Mouse (Mus musculus) CD4-positive, CD25-positive, alpha-beta regulatory T cell, adult 4 months (primary cell): ENCODE results near the gene Kalrn. TPM values are rescaled to one million over a fixed set of nuclear protein-coding genes. Genes with fewer than 3 reads are reported as not detected.

ENCODE experiments used
- ATAC-seq: one replicate; pipeline ENCODE4 v1.8.0; 2017
- polyA plus RNA-seq, 2 experiments: library from polyadenylated mRNA; unstranded; fragments of 100-300 nt; shearing (Covaris generic); gene quantifications; one replicate each; pipeline ENCODE4 v1.2.1; 2017

Gene Kalrn
- polyA plus RNA-seq, 2 experiments from 2014 or later: 0.42 TPM; not detected in 1

DNA sequence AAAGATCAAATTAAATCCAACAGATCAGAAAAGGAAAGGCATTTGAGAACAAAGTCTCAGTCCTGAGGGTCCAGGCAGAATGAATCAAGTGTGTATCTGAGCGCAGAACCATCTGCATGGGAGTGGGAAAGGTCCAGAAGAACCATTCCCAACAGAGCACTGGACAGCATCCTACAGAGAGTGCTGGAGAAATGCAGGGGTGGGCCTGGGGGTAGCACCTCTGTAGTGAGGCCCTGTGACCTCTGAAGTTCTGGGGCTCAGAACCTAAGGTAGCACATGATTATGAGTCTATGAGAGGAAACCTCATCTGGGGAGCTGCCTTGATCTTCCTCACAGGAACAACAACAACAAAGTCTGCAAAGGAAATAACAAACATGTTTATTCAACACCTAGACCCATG is 20.6 kb downstream of the Kalrn start:
- ATAC-seq: no peak

- ATAC-seq: no peak
Observed at GRCm38 (mm10) chr16:34549470-34549999, 23.8 kb downstream of the Kalrn start.

- no peak for ATAC-seq
Observed at GRCm38 (mm10) chr16:34546805-34547509, 26.4 kb downstream of the Kalrn start.

DNA sequence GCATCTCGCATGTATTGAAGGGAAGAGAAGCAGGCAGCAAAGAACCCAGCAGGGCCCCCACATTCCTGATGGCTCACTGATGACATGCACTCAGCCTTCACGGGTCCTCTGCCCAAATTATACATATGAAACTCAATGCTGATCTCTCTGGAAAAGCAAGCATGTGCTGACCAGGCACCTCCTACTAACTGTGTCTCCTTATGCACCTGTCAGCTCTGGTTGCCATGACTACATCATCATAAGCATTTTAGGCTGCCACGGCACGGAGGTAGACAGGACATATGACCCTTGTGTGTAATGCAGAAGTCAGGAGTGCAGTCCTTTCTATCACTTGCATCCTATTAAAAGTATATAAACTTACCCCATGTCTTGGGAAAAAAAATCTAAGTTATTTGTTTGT is 29.6 kb downstream of the Kalrn start:
- no peak for ATAC-seq

DNA sequence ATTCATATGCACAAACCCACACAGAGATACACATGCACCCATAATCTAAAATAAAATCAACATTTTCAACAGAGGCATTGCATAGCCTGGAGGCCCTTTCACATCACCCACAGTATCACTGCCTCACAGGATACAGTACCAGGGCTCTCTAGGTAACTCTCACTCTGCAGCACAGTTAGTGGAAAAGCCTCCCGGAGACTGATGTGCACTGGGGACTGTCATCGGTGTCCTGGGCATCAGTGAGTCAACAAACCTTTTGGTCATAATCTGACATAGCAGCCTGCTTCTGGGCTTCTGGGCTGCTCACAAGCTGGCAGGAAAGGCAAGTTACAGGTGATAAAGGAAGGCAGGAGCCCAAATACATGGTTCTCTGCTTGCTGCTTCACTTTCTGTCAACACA is 31.0 kb downstream of the Kalrn start:
- no peak for ATAC-seq

DNA sequence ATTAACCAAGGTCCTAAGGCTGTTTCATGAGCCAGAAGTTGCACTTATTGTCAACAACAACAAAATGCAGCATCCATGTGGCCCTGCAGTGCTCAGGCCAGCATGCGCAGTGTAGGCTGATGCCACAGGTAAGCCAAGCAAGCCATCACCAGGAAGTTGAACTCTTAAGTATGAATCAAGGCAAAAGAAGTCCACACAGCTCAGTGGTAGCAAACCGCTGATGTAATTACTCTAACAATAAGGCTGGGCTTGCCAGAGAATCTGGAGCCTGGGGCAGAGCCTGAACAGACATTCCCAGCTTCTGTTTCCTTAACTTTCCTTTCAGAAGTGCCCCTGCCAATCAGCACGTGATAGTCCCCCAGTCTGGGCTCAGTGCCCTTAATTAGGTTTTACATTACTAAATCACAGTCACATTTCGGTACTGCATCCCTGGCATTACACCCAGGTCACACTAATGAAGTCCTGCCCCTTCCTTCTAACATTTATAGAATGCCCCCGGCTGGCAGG is 34.6 kb downstream of the Kalrn start:
- no peak for ATAC-seq

DNA sequence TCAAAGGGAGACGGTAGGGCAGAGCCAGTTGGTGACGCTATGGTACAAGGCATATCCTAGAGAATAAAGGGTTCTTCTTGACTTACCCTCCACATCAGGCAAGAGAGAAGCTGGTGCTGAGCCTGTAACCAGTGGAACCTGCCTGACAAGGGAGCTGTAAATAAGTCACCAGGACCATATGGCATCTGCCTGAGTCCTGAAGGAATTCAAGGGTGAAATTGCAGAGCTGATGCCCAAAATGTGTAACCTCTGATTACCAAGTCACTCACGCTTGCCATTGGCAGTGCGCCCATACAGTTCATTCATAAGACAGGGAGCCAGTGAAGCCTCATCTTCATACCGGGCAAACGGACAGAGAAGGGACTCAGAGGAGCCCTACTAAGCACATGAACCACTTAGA is 37.0 kb downstream of the Kalrn start:
- no peak for ATAC-seq

DNA sequence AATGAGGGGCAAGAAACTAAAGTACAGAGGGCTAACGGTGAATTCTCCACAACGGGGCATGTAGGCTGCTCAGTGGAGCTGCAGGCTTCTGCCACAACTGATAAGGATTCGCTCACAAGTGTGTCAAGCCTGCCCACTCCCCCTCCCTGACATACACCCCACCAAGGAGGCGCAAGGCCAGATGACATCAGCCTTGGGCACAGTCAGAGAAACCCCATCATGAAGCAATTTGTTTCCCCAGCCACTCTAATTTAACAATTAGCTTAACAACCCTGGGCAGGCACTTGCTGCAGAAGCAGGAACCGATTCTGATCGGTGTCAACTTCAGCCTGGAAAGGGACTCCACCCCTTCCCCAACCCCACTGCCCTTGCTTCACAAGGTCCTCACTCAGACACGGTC is 38.2 kb downstream of the Kalrn start:
- ATAC-seq: no peak

GRCm38 (mm10) chr16:34531506-34531905 is 41.8 kb downstream of the Kalrn start:
- ATAC-seq: no peak

DNA sequence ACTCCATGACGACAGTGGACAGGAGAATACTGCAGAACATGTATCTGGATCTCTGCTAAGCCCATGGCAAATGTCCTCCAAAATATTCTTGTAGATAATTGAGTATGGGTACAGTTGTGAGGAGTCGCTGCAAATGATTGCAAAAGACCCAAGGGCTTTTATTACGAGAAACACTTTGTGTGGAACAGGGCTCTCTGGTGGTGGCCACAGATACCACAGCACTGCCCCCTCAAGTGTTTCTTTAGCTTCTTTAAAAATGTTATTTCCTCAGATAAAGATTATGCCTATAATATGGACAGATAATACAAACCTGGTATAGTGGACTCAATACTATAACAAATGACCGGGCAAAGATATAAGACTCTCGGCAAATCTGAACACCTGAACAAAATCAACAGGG is 43.3 kb downstream of the Kalrn start:
- no peak for ATAC-seq

DNA sequence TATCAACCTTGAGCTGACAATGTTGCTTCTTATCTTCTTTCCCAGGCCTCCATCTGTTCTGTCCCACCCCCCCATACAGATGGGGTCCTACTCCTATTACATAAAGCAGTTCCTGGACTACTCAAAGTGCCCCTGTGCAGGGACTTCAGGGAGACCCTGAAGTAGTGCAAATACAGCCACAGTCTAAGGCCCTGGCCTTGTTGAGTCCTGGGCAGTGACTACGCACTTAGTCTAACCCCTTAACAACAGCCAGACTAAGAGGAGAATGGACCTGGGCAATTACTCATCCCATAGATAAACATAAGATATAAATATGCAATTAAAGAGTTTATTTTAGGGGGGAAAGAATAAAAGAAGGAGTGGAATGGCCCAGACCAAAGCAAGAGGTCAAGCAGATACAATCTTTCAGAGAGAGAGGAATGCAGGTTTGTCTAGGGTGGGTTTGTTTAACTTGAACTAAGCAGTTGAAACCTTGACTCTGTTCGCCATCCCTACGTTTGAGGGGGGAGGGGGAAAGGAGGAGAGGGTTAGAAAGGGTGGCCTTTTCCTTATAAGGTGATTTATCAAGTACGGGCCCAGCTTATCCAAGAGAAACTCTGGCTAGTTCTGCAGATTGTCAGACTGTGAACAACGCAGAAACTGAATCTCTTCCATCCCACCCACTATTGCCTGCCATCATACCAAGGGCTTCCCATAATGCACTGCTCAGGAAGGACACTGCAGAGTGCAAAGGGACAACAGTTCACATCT is 44.9 kb downstream of the Kalrn start:
- no peak for ATAC-seq

DNA sequence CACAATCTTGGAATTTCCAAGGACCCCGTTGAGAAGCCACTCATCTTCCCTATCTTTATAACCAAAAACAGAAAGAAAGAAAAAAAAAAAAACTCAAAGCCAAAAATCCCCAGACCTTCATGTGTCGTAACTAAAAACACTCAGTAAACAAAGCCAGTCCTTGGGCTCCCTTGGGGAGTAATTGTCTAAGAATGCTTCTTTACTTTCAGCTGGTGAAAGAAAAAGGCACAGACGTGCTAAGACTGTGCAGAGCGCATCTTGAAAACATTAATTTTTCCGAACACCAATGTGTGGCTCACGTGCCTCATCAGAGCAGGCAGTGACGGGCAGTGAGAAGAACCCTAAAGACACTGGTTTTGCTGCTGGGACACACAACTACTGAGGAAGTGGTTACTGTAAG is 47.0 kb downstream of the Kalrn start:
- ATAC-seq: no peak

- ATAC-seq: no peak
Observed at GRCm38 (mm10) chr16:34525866-34526265, 47.5 kb downstream of the Kalrn start.

GRCm38 (mm10) chr16:34525205-34525604 is 48.1 kb downstream of the Kalrn start:
- ATAC-seq: no peak

DNA sequence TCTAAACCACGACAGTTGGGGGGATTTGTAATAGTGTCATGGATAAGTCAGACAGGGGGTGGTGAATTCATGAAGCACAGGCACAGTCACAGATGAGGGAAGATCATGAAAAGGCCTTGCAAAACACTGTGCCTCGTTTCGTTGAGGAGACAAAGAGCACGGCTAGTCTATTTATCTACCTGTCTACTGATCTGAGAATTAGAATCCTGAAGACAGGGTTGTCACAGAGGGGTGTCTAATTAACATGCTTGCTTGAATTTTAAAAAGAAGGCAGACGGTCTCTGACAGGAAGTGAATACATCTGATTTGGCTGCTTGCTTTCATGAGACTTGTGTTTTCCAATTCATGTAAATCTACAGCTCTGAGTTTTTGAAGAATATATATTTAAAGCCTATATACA is 52.3 kb downstream of the Kalrn start:
- ATAC-seq: no peak

DNA sequence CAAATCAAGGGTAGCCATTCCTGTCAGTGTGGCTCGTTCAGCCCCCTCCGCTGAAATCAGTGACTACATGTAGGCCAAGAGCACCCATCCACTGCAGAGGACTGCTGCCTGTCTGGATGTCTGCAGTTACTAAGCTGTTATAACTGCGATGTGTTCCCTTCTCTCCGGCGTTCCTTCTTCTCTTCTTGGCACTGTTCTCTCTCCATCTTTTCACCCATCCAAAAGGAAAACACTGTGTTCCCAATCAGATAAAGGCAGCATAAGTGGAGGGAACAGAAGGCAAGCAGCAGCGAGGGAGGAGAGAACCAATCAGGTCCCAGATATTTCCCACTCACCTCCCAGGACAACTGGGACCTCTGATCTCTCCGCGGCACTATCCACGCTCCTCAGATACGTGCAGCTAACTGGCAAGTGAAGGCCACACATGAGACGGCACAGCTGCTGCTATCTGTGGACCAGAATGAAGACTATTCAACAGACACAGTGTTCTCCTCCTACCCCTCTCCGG is 56.4 kb downstream of the Kalrn start:
- no peak for ATAC-seq

- ATAC-seq: no peak
Observed at GRCm38 (mm10) chr16:34515485-34515884, 57.8 kb downstream of the Kalrn start.

DNA sequence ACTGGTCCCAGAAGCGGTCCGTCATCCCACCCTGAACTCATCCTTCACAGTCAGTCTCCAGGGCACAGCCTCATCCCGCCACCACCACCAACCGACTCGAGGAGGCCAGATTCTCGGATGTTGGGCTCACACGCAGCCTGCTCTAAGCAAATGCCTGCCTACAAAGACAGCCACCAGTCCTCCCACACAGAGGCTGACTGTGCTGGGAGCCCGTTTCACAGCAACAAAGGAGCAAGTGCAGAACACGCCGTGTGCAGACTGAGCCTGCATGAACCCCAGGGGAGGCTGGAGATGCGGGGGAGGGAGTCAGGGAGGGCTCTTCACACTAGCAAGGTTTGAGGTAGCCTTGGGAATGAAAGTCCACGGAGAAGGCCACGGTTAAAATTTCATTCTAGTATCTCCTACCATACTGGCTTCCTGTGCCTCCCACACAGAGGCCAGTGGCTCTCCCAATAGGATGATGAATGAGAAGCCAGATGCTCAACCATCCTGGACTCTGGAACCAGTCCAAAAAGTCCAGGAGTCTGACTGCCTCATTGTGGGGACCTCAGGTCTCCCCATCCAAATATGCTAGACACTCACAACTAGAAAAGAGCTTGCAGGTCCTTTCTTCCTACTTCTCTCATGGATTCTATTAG is 59.3 kb downstream of the Kalrn start:
- no peak for ATAC-seq

- ATAC-seq: no peak
Observed at GRCm38 (mm10) chr16:34512326-34512725, 61.0 kb downstream of the Kalrn start.

DNA sequence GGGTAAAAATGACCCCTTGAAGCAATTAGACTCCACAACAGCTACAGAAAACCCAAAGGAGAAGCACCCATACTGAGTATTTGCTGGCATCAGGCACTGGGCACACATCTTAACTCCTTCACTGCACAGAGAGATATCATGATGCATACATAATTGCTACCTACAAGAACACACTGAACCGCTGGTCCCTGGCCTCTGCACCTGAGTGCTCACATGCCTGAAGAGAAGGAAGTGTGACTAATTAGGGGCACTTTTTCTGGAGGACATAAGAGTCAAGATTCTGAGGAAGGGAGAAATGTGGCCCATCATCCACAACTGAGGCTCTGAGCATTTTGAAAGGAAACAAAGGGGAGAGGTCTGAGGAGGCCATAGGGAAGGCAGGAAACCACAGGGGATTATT is 65.2 kb downstream of the Kalrn start:
- ATAC-seq: no peak

GRCm38 (mm10) chr16:34506048-34506447 is 67.3 kb downstream of the Kalrn start:
- no peak for ATAC-seq

DNA sequence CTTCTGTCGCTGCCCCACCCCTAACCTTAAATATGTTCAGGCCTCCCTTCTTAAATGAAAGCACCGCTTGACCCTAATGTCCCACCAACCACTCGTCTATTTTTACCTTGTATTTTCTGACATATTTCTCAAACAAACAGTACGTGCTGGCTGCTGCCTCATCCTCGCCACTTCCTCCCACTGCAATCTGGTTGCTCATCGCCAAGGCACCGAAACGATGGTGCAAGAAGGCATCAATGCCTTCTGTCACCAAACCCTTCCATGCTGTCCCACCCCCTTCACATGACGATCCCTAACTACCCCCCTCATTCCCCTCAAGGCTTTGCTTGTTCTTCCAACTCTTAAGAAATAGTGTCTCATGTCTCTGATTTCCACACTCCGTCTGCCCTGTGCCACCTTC is 69.1 kb downstream of the Kalrn start:
- ATAC-seq: no peak

DNA sequence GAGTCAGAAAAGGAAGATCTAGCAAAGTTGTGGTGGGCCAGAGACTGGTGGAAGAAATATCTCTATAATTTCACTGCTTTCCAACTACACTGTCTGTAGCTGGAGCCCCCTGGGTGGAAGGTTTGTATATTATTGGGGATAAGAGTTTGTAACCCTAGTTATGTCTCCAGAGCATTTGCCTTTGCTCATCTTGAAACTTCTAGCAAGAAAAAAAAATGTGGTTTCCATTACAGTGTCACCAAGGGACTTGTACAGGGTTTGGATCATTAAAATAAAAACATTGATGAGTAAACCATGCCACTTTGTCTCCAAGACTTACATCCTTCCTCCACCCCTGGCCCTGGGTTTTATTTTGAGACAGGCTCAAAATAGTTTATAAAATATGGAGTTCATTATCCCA is 71.2 kb downstream of the Kalrn start:
- ATAC-seq: no peak
